ENCODE assay signal across 10 mouse cellular contexts in genomic region chr11:119176389-119177179, GRCm38 (mm10). TPM values are rescaled to one million over a fixed set of nuclear protein-coding genes. Genes with fewer than 3 reads are reported as not detected.
DNase-seq lines count a peak whose midpoint lies in the region; ATAC-seq and TF ChIP-seq lines count a peak whose summit lies in the region.
"Had no signal": no experiment of that assay in that cellular context is flagged by ENCODE, and none has a peak within 500 bp of the region (broad histone marks: within the 10 kb centered on the region; RNA-seq: fewer than 3 reads in every experiment).

No protein-coding gene starts in this region.

- H3K36me3 ChIP-seq in lung, embryonic 14.5 days (ENCODE audit: insufficient read depth): 0 out of 2 replicates have a peak, but pooled peaks cover 11% of the 10 kb centered on the region

- intact Hi-C loops in left cerebral cortex, postnatal 36 days (cut with DNase I): no loop called here

- WGBS in lung, embryonic 14.5 days: 73% methylated on average over 27 of the region's 27 CpGs

- no peak overlapping the region for H3K27ac ChIP-seq in lung, embryonic 14.5 days (ENCODE audit: low read depth)
- H3K27ac ChIP-seq: left cerebral cortex, adult 2 months had no signal

- no peaks in the 10 kb centered on the region for H3K4me1 ChIP-seq in lung, embryonic 14.5 days (ENCODE audit: insufficient read depth)
- H3K4me1 ChIP-seq: heart, embryonic 12.5 days had no signal

- H3K4me3 ChIP-seq in lung, embryonic 14.5 days (ENCODE audit: low read depth, low read length): no peak overlapping the region
- H3K4me3 ChIP-seq: heart, embryonic 12.5 days; left cerebral cortex, adult 2 months had no signal

- H3K9me3 ChIP-seq in lung, embryonic 14.5 days (ENCODE audit: low read depth, low read length): no peaks in the 10 kb centered on the region
- H3K9me3 ChIP-seq: heart, embryonic 12.5 days had no signal

- H3K4me2 ChIP-seq in lung, embryonic 14.5 days: no peak overlapping the region
- H3K4me2 ChIP-seq: heart, embryonic 12.5 days had no signal

- ATAC-seq in lung, embryonic 14.5 days (ENCODE audit: insufficient read depth): peak; percentile 44; the same call in 1 of the 2 replicates
- no peak for ATAC-seq in megakaryocyte, adult 5-6 weeks (ENCODE audit: poor library complexity, severe bottlenecking)

- DNase-seq in lung, embryonic 14.5 days: no peak
- no peak for DNase-seq in lung, adult 18-20 months
- DNase-seq in kidney, adult 11 months: peak; percentile 92
- peak; percentile 69 for DNase-seq in mesoderm, embryonic 11.5 days (ENCODE audit: low read depth, low spot score)
- no peak for DNase-seq in left cerebral cortex, postnatal 36 days (ENCODE audit: low spot score in 2 of 2)
- DNase-seq in layer of hippocampus, adult 8-10 months (ENCODE audit: low spot score in 2 of 2): no peak
- DNase-seq in cerebellum, postnatal 14 days: no peak

- no peak overlapping the region for H3K9ac ChIP-seq in lung, embryonic 14.5 days
- H3K9ac ChIP-seq: heart, embryonic 12.5 days had no signal

- no peaks in the 10 kb centered on the region for H3K27me3 ChIP-seq in lung, embryonic 14.5 days (ENCODE audit: insufficient read depth, low read length)
- H3K27me3 ChIP-seq: heart, embryonic 12.5 days had no signal

- no peak for TF ChIP-seq CTCF in lung, embryonic 14.5 days (IDR thresholded peaks at IDR 0.05; ENCODE audit: low read depth)

RNA-seq across cellular contexts. Expression of gene Tbc1d16, which starts 51.7 kb away (rescaled TPM):
- 17.1 and 17.5 TPM in 2 replicates for polyA plus RNA-seq in lung, embryonic 14.5 days (2014; fragmentation: Nextera tagmentation; extraction: Ambion mirVana)
- 10 to 100 TPM; 30.5 to 36.2 TPM for total RNA-seq in left cerebral cortex, postnatal 36 days (2021)
- 10 to 100 TPM; 35.4 to 39.4 (median 36.7) TPM for total RNA-seq in layer of hippocampus, adult 8-10 months (2022)
- 0.64 and 0.71 TPM in 2 replicates for total RNA-seq in megakaryocyte, adult 5-6 weeks (2015)
- total RNA-seq in megakaryocyte, adult 5-6 weeks (2017): 0.53 and 0.59 TPM in 2 replicates

RNA-seq across cellular contexts. Expression of gene Ccdc40, which starts 51.8 kb away (rescaled TPM):
- 1.7 and 1.9 TPM in 2 replicates for polyA plus RNA-seq in lung, embryonic 14.5 days (2014; fragmentation: Nextera tagmentation; extraction: Ambion mirVana)
- total RNA-seq in left cerebral cortex, postnatal 36 days (2021): 1 to 10 TPM; 1.1 to 1.3 TPM
- total RNA-seq in layer of hippocampus, adult 8-10 months (2022): 1 to 10 TPM; 1.6 to 3.1 (median 2.4) TPM
- 0.21 and 0.31 TPM in 2 replicates for total RNA-seq in megakaryocyte, adult 5-6 weeks (2015)
- 0.65 and 1.1 TPM in 2 replicates for total RNA-seq in megakaryocyte, adult 5-6 weeks (2017)

Comparison
In these comparisons a context has a peak if more than half of its experiments do, and no peak if none do; other contexts are left out.
1. DNase-seq: peak in kidney, adult 11 months (single experiment) and mesoderm, embryonic 11.5 days (single experiment); none in lung, embryonic 14.5 days (single experiment), lung, adult 18-20 months (0 of 2), left cerebral cortex, postnatal 36 days (0 of 2), layer of hippocampus, adult 8-10 months (0 of 2) and cerebellum, postnatal 14 days (0 of 2).
2. RNA of gene Tbc1d16, which starts 51.7 kb away (total RNA-seq): 35.4 to 39.4 TPM in layer of hippocampus, adult 8-10 months and 30.5 to 36.2 TPM in left cerebral cortex, postnatal 36 days; 0.53 to 0.71 TPM in megakaryocyte, adult 5-6 weeks; every median in the first group is over 10 times any median in the second.